Mouse (Mus musculus) MEL-GATA-1-ER (cell line): Measurements from ENCODE around the gene Ppme1.
A peak's percentile ranks its signal among the peaks of the same experiment; 100 is the strongest.

Experiments used
- DNase-seq: peaks from one replicate; pipeline ENCODE4 v3.0.0-alpha.2; 2012; ENCODE audit warnings: low read depth; ENCODE audit errors: extremely low read depth

Gene Ppme1

DNA sequence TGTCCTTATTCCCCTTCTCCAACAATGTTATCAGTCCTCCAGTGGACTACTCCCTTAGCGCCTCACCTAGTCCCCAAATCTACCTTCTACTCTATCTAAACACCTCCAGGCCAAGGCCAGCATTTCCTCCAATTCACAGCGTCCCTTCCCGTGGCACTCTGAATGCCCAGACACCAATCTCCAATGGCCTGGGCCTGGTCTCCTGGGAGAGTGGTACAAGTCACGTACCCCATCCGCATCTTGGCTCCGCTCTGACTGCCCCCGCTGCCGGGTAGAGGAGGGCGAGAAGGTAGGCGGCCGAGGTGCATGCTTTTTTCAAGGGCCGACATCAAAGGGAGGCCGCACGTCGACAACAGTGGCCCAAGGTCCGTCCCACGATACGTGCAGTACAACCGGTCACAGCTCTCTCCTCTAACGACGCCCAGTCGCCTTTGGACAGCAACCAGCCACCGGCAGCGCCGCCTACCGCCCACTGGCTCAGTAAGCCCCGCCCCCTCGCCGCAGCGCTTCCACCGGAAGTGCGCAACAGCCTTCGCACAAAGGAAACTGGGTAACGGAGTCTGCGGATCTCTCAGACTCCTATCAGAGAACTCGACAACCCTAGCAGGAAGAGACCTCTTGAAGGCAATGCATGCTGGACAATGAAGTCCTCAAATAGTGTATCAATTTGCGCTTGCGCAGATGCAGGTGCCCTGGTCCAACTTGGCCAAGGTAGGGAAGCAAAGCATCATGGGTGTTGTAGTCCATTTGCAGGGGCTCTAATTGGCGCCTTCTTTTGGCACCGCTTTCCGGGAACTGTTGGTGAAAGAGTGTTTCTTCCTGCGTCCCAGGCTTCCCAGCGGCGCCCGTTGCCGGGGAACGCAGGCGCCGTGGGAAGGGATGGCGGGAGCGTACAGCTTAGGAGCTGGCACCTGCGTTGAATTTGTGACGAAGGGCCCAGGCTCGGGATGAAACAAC lies at the start of gene Ppme1, which contains the start of gene C2cd3:
TSS of gene Ppme1 (minus strand) at position 813 of the 957 bp plus-strand sequence.
TSS of gene C2cd3 (plus strand) at position 739 of the 957 bp plus-strand sequence.
- DNase-seq, result peak; percentile 100

DNA sequence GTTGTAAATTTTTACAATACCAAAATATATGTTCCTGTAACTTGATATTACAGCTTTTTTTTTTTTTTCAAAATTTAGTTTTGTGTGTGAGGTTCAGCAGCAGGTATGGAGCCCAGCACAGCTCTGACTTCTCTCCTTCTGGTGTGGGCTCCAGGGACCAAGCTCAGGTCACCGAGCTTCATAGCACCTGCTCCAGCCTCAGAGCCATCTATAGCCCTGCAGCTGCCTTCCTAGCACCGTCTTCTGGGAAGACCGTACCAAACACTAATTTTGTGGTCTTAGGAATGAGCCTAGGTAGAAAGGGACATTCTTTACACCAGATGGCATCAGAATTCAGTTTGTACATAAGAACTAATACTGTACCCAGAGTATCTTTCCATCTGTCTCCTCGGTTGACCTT lies 36.6 kb upstream of the Ppme1 start:
- no peak for DNase-seq

DNA sequence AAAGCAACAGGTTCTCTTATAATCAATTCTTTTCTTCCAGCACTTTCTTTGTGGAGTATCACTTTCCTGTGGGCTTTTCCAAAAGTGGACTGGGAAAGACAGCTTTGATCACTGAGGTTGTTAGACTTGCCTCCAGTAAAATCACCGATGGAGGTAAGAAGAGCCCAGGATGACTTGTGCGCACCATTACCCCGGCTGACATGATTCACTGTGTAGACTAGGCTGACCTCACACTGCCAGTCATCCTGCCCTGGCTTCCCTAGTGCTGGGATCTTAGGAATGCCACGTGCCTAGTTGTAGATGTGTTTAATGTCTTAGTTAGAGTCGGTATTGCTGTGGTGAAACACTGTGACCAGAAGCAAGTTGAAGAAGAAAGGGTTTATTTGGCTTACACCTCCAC lies 35.6 kb upstream of the Ppme1 start:
- DNase-seq, result no peak

DNA sequence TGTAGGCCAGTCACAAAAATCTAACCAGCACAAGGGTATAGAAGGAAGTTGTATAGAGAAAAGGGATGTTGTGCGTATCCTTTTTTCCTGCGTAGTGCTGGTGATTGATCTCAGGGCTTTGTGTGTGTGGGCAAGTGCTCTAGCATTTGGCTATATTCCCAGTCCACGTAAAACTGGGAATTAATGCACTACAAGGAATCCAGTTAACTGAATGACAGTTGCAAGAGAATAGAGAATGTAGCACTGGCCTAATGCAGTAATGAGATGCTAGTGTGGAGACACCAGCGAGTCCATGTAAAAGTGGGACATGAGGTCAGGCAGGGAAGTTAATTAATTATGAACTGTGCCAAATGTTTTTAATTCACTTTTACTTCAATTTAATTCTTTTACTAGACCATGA lies 30.6 kb upstream of the Ppme1 start:
- no peak for DNase-seq

DNA sequence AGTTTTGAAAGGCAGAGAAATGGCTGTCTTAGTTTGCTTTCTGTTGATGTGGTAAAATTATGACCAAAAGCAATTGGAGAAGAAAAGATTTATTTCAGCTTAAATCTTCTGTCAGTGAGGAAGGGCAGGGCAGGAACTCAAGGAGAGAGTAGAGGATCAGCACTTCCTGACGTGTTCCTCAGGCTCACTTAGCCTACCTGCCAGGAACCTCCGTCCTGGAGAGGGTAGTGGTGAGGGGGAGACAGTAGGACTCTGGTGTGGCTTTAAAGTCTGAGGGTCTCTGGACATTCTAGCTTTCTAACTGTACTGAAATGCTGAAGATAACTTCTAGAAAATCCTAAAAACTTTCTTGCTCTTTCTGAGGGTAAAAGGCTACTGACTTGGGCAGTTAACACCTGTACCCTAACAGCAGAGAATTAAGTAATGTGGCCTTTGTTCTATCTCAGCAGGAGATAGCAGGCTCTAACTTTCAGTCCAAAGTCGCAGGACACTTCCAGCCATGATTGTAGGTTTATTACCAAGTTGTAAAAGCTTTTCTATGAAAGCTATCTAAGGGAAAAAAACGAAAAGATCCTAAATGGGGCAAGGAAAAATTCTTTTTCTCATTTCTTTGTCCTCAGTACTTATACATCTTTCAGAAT lies 28.9 kb upstream of the Ppme1 start:
- DNase-seq, result no peak

DNA sequence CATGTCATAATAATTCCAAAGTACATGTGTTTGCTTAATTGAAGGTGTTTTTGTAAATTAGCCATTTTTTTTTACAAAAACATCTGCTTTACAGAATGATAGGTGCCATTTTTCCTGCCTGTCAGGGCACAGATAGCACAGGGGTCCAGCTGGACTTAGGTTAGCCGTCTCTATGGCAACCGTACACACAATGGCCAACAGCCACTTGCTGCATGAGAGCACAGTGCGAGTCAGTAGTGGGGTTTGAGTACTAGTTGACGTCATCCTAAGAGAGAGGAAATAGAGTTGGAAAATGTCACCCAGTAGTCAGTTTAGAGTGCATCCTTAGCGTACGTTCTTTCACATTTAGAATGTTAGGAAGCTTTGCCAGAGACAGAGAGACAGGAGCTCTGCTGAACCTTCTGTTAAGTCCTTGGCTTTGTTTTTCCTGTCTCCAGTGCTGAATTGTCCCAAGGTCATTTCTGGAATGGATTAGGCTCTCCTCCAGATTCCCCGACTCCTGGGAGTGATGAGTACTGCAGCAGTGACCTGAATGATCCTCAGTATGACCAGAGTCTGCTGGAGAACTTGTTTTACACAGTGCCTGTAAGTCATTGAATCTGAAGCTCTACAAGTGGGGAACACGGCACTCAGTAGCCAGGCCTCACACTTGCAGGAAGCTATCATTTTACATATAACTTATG lies 27.3 kb upstream of the Ppme1 start:
- no peak for DNase-seq

DNA sequence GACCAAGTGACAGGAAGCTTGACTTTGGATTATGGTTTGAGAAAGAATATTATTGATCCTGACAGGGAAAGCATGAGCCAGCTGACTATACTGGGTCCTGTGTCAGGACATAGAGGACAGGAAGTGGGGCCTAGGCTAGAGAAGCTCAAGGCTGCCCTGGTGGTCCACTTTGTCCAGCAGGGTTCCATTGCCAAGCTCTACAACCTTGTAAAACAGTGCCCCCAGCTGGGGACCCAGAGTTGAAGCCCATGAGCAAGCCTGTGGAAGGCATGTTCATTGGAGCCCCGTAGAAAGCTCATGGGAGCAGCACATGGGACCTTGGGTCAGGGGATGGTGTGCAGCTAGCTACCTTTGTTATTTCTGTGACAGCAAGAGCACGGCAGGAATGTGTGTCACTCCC lies 20.2 kb upstream of the Ppme1 start:
- no peak for DNase-seq

DNA sequence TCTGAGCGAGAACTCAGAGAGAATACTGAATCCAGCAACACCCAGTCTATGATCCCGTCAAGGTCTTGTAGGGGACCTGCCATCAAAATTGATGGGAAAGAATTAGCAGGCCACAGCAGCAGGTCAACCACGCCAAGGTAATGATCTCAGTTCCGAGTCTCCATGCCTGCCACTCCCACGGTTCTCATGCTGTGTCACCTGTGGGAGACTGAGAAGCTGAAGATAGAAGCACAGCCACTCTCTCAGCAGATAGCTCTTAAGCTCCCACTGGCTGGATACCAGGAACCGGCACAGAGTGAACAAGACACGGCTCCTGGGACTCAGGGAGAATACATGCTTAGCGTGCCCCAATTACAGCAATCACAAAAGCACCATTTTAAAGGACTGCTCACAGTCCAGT lies 18.1 kb upstream of the Ppme1 start:
- no peak for DNase-seq

DNA sequence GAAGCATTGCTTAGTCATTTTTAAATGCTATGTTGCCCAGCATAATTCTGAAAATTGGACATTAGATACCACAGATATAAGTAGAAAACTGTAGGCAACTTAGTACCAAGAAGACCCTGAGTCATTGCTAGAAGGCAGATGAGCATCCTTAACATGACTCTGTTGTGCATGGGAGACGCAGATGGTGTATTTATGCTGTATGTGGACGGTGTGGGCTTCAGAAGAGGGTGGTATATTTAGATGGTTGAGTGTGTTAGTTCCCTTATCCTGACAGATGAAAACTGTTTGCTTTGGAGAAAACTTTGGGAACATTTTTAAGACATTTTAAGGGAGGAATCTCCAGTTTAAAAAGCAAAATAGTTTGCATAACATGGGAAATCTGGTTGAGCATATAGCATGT lies 16.1 kb upstream of the Ppme1 start:
- DNase-seq, result no peak

DNA sequence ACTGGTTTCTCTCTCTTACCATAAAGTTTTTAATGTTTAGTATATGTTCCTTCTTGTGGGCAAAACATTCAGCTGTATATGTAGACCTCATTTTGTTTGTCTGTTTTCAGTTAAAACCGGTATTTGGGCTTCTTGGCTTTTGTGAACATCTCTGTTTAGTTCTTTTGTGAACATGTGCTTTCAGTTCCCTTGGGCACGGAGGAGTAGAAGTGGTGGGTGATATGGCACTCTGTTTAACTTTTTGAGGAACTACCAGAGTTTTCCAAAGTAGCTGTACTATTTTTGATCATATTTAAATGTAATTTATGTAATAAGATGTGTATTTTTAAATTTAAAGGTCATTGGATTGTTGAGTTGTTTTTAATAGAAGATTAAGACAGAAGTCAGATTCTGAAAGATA lies 11.1 kb upstream of the Ppme1 start:
- no peak for DNase-seq

DNA sequence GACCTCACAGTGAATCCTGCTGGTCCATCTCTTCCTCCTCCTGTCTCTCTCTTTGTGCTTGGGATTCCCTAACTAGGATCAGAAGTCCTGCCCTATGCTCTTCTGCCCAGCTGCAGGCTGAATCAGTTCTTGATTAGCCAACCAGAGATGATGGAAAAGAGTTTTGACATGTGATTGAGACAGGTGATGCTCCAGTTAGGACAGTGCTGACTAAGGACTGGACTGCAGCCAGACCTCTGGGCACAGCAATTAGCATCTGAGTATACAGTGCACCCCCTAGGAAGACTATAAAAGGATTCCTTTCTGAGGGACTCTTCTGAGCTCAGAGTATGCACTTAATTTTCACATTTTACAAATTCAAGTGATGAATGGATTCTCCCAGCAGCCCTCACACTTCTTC lies 9.1 kb upstream of the Ppme1 start:
- no peak for DNase-seq

DNA sequence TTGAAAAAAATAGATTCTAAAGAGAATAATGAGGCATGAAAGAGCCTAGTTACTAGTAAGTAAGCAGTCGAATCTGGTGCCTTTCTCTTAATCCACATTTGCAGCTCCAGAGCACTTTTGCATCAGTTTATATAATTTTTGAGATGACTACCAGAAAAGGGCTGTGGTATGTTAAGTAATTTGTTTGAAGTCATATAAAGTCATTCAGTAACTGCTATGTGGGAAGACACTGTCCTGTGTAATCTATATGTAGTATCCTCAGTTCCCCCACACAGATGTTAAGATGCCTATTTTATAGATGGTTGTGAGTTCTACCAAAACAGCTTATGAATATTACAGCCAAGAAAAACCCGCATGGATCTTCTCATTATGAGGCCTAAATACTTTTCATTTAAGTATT lies 6.2 kb upstream of the Ppme1 start:
- DNase-seq, result no peak

DNA sequence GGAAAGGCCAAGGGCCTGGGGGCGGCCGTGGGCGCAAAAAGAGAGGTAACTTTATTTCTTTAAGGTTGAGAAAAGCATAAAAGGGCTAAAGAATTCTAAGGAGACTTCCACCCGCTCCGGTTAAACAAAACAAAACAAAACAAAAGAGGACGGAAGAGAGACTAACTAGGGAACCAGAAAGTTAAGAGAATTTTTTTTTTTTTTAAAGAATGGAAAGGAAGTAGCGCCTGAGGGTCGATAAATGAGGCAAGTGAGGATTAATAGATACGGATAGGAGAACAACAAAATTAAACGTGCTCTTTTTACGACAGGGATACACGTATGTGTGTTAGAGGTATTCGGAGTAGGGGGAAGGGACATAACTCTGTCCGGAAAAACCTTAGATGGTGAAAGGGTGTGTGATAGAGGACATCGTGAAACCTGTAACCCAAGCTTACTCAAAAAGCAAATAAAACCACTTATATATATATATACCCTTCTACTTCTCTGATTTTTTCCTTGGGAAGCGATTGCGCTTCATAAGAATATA lies 409 bp upstream of the Ppme1 start:
- DNase-seq, result peak; percentile 26

DNA sequence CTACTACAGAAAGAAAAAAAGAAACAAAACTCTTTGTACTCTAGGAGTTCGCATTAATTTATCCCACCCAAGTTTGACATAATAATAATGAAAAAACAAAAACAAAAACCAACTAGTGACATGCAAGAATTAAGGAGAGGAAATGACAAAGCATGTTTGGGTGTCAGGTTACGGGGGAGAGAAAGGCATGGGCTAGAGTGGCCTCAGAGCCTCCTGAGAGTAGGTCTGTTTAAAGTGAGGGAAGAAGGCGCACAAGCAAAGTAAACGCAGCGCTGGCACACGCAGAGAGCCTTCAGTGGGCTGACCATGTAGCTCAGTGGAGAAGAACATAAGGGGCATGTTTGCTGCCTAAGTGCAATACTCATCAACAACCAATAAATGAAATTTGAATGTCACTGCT lies 7.2 kb downstream of the Ppme1 start:
- DNase-seq, result no peak

DNA sequence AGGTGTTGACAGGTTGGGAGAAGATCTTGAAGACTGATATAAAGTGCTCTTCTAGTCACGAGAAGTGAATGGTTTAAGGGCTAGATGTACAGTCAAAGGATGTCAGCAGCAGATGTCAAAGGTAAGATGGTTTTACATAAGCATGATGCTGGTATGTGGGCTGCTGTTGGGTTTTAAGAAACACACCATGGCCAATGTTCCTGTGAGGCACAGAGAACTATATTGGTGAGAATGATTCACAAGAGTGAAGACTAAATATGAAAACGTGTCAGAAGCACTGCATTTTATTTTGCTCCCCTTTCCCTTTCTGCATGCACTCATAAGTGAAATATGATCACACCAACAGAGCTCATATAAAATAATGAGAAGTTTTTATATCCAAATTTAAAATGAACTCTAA lies 8.9 kb downstream of the Ppme1 start:
- DNase-seq, result no peak

DNA sequence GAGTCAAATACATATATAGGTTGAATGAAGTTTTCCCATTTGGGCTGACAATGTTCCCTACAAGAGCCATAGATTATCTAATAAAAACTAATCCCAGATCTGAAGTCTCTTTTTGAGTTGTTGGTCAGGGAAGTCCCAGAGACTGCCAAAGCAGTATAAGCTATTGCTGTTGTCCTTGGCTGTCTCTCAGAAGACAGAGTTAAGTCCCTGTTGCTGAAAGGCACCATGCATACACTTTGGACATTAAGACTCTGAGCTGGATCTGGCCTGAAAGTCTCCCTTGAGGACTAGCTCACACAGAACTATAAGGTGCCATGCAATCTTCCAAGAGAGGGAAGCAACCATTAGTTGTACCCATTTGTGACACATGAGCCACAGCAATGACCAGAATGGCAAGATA lies 14.3 kb downstream of the Ppme1 start:
- DNase-seq, result no peak

DNA sequence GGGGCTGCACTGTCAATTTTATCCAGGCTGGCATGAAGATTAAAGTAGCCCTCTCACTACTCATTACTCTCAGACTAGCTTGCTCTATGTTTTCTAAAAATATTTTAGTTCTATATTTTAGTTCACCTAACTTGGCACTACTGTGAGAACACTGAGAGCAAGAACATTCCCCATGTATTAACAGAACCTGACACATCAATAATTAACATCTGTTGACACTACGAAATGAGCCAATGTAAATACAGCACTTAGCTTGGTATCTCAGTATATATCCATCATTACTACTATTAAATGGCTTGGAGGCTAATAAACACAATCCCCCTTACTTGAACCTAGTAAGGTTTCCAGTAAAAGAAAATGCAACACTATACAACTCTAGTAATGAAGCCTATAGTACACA lies 15.3 kb downstream of the Ppme1 start:
- DNase-seq, result no peak

DNA sequence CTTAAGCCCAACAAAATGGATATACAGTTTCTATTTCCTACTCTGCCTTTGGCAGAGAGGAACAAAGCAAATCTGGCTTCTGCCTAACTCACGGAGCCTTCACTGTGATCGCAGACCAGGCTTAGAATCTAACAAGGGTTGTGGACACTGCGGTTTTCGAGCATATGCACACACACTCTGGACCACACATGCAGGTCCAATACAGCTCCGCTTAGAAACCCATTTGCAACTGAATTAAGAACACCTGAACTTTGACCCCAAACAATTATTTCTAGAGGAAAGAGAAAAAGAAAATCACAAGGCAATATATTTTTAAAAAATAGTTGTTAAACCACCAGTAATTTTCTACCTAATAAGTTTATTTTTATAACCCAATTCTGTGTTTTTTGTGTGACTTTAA lies 15.8 kb downstream of the Ppme1 start:
- DNase-seq, result no peak

DNA sequence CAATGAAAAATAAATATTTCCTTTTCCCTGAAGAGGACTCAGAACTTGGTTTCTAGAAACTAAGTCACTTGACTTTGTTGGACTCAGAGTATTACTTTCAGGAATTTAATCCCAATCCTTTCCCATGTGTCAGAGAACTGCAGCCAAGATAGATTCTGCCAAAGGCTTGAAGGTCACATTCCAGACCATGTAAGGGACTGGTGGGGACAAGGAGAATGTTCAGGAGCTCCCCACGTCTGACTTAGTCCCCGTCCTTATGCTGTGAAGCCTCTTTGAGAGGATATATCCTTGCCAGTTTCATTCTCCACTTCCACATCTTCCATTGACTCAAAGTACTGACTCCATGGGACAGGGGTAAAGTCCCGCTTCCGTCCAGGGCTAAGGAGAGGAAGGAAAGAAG lies 17.1 kb downstream of the Ppme1 start:
- DNase-seq, result no peak

DNA sequence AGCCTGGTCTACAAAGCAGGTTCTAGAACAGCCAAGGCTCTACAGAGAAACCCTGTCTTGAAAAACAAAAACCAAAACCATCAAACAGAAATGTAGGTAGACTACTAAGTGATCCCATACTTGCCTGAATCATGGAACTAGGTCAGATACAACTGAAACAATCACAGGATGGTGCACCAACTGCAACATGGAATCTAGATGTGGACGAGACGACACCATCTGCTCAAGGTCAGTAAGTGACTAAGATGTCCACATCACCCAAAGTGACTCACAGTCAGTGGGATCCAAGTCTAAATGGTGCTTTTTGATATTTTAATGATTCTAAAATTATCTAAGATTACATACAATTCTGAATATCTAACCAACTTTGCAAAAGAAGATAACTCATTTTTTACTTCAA lies 36.2 kb downstream of the Ppme1 start:
- no peak for DNase-seq

DNA sequence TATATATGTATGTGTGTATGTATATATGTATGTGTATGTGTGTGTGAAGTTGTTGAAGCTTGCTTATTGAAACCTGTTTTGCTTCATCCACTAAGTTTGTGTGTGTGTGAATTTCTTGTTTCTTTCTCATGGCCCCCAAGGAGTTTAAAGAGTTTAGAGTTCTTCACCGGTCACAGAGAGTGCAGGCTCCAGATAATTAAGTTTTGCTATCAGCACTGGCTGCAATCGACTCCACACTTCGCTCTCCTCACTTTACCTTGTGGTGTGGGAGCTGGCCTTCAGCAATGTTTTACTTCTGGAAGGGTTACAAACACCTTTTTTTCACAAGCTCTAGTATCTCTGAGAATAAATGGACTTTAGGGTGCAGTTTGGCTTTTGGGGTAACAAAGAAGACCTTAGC lies 40.8 kb downstream of the Ppme1 start:
- no peak for DNase-seq

DNA sequence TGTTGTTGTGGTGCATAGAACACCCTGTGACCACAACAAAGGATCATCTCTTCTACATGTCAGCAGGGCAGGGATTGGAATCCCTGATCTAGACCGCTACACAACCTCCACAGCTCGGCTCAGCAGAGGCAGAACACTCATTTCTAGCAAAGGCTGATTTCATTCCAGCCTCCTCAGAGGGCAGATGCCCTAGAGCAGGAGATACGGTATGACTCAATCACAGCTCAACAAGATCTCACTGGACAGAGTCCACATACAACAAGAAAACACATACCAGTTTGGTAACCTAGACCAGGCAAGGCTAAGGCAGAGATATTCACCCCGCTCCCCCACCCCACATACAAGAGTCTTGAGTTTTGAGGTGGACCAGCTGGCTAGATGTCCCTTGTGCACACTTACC lies 43.5 kb downstream of the Ppme1 start:
- no peak for DNase-seq
